Mouse (Mus musculus): ENCODE results near the gene Prkg1. TPM values are rescaled to one million over a fixed set of nuclear protein-coding genes. Genes with fewer than 3 reads are reported as not detected.

Gene Prkg1
- total RNA-seq, 1 experiment: 1.5 TPM

DNA sequence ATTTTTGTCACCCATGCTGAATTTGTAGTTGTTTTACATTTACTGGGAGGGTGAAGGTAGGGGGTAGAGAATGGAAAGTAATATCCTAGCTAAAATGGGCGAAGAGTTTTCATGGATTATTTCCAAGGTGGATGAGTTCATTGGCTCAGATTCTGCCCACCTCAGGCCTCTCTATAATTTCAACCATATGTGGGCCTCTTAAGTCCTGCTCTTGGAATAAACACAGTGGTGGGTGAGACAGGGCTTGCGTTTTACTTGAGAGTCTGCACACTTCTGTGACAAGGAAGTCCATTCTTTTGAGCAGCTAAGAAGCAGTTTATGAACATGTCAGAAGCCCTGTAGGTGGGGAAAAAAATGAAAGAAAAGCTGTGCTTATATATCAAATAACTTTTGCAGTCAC is 250.3 kb downstream of the Prkg1 start:
- no peak overlapping the region for H3K27ac ChIP-seq (ENCODE audit: insufficient read depth, low read depth, low read length, poor library complexity, severe bottlenecking)
- no peaks in the 10 kb centered on the region for H3K36me3 ChIP-seq (ENCODE audit: control insufficient read depth, insufficient read depth, low read length, poor library complexity, severe bottlenecking)
- no peaks in the 10 kb centered on the region for H3K4me1 ChIP-seq (ENCODE audit: control insufficient read depth in 2 of 2, insufficient read depth in 2 of 2, low read length in 2 of 2, poor library complexity in 1 of 2)
- in situ Hi-C loops (cut with MboI; ENCODE audit: low sequenced_read_pairs in 2 of 2, unreplicated experiment in 2 of 2): no loop called here
- no peak overlapping the region for H3K4me3 ChIP-seq (ENCODE audit: insufficient read depth in 1 of 2, low read depth in 1 of 2, low read length in 2 of 2, poor library complexity in 1 of 2, severe bottlenecking in 1 of 2)
- DNase-seq (ENCODE audit: low read depth, low spot score): no peak
- TF ChIP-seq ZC3H11A (IDR thresholded peaks at IDR 0.05; ENCODE audit: borderline replicate concordance, low read depth, low read length): no peak
- TF ChIP-seq HCFC1 (IDR thresholded peaks at IDR 0.05; ENCODE audit: borderline replicate concordance, insufficient read depth, low read length): no peak
- no peak for TF ChIP-seq MAFK (IDR thresholded peaks at IDR 0.05; ENCODE audit: insufficient read depth, low read depth, low read length)
- no peak for TF ChIP-seq ZNF384 (IDR thresholded peaks at IDR 0.05; ENCODE audit: low read depth, low read length)
- no peak for TF ChIP-seq CHD2 (IDR thresholded peaks at IDR 0.05; ENCODE audit: low read depth, low read length)
- H3K9ac ChIP-seq (ENCODE audit: insufficient read depth, low read depth, low read length, poor library complexity, severe bottlenecking): no peak overlapping the region
- H3K9me3 ChIP-seq (ENCODE audit: control insufficient read depth, insufficient read depth, low read depth, low read length): no peaks in the 10 kb centered on the region

- H3K4me3 ChIP-seq (ENCODE audit: insufficient read depth in 1 of 2, low read depth in 1 of 2, low read length in 2 of 2, poor library complexity in 1 of 2, severe bottlenecking in 1 of 2): no peak overlapping the region
- no peaks in the 10 kb centered on the region for H3K4me1 ChIP-seq (ENCODE audit: control insufficient read depth in 2 of 2, insufficient read depth in 2 of 2, low read length in 2 of 2, poor library complexity in 1 of 2)
- no peak for DNase-seq (ENCODE audit: low read depth, low spot score)
- no peak for TF ChIP-seq ZC3H11A (IDR thresholded peaks at IDR 0.05; ENCODE audit: borderline replicate concordance, low read depth, low read length)
- no peak for TF ChIP-seq MAFK (IDR thresholded peaks at IDR 0.05; ENCODE audit: insufficient read depth, low read depth, low read length)
- no peak for TF ChIP-seq CHD2 (IDR thresholded peaks at IDR 0.05; ENCODE audit: low read depth, low read length)
- TF ChIP-seq ZNF384 (IDR thresholded peaks at IDR 0.05; ENCODE audit: low read depth, low read length): no peak
- no peaks in the 10 kb centered on the region for H3K36me3 ChIP-seq (ENCODE audit: control insufficient read depth, insufficient read depth, low read length, poor library complexity, severe bottlenecking)
- no peak overlapping the region for H3K27ac ChIP-seq (ENCODE audit: insufficient read depth, low read depth, low read length, poor library complexity, severe bottlenecking)
- no peaks in the 10 kb centered on the region for H3K9me3 ChIP-seq (ENCODE audit: control insufficient read depth, insufficient read depth, low read depth, low read length)
- in situ Hi-C loops (cut with MboI; ENCODE audit: low sequenced_read_pairs in 2 of 2, unreplicated experiment in 2 of 2): no loop called here
- H3K9ac ChIP-seq (ENCODE audit: insufficient read depth, low read depth, low read length, poor library complexity, severe bottlenecking): no peak overlapping the region
Observed at GRCm38 (mm10) chr19:31507831-31508230, 257.0 kb downstream of the Prkg1 start.

DNA sequence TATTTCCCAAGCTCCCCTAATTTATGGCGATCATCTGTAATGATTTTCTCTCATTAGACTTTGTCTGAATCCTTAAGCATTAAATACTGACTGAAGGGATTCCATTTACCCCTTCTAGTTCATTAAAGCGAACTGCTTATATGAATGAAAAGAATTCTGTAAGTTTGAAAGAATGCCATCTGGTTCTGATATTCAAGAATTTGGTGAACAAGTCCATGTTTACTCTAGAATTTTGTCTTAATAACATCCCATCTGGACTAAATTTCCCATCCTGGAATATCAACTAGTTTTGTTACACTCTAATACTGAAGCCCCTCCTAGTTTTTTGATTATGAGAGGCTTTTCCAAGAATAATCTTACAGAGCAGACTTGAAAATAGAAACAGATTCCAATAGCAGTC is 258.5 kb downstream of the Prkg1 start:
- in situ Hi-C loops (cut with MboI; ENCODE audit: low sequenced_read_pairs in 2 of 2, unreplicated experiment in 2 of 2): no loop called here
- no peaks in the 10 kb centered on the region for H3K9me3 ChIP-seq (ENCODE audit: control insufficient read depth, insufficient read depth, low read depth, low read length)
- H3K4me1 ChIP-seq (ENCODE audit: control insufficient read depth in 2 of 2, insufficient read depth in 2 of 2, low read length in 2 of 2, poor library complexity in 1 of 2): no peaks in the 10 kb centered on the region
- no peak overlapping the region for H3K27ac ChIP-seq (ENCODE audit: insufficient read depth, low read depth, low read length, poor library complexity, severe bottlenecking)
- H3K36me3 ChIP-seq (ENCODE audit: control insufficient read depth, insufficient read depth, low read length, poor library complexity, severe bottlenecking): no peaks in the 10 kb centered on the region
- TF ChIP-seq ZC3H11A (IDR thresholded peaks at IDR 0.05; ENCODE audit: borderline replicate concordance, low read depth, low read length) (no peak), MAFK (IDR thresholded peaks at IDR 0.05; ENCODE audit: insufficient read depth, low read depth, low read length) (no peak), CHD2 (IDR thresholded peaks at IDR 0.05; ENCODE audit: low read depth, low read length) (no peak), ZNF384 (IDR thresholded peaks at IDR 0.05; ENCODE audit: low read depth, low read length) (no peak), HCFC1 (IDR thresholded peaks at IDR 0.05; ENCODE audit: borderline replicate concordance, insufficient read depth, low read length) (no peak)
- DNase-seq (ENCODE audit: low read depth, low spot score): no peak
- no peak overlapping the region for H3K4me3 ChIP-seq (ENCODE audit: insufficient read depth in 1 of 2, low read depth in 1 of 2, low read length in 2 of 2, poor library complexity in 1 of 2, severe bottlenecking in 1 of 2)
- H3K9ac ChIP-seq (ENCODE audit: insufficient read depth, low read depth, low read length, poor library complexity, severe bottlenecking): no peak overlapping the region

DNA sequence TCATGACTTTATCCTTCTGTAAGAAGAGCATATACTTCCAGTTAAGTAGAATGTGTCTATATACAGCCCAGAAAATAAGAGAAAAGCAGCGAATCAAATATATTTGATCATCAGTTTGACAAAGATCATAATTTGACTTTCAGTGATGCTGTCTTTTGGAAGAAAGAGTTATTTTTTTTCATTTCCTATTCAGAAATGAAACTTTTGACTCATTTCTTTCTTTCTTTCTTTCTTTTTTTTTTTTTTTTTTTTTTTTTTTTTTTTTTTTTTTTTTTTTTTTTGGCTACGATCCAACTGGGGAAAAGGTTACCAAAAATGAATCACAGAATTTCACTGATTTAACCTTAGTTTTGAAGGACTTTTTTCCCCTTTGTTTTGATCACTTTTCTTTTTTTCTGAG is 259.8 kb downstream of the Prkg1 start:
- no peaks in the 10 kb centered on the region for H3K9me3 ChIP-seq (ENCODE audit: control insufficient read depth, insufficient read depth, low read depth, low read length)
- in situ Hi-C loops (cut with MboI; ENCODE audit: low sequenced_read_pairs in 2 of 2, unreplicated experiment in 2 of 2): no loop called here
- H3K9ac ChIP-seq (ENCODE audit: insufficient read depth, low read depth, low read length, poor library complexity, severe bottlenecking): no peak overlapping the region
- TF ChIP-seq CHD2 (IDR thresholded peaks at IDR 0.05; ENCODE audit: low read depth, low read length) (no peak), ZC3H11A (IDR thresholded peaks at IDR 0.05; ENCODE audit: borderline replicate concordance, low read depth, low read length) (no peak), HCFC1 (IDR thresholded peaks at IDR 0.05; ENCODE audit: borderline replicate concordance, insufficient read depth, low read length) (no peak), MAFK (IDR thresholded peaks at IDR 0.05; ENCODE audit: insufficient read depth, low read depth, low read length) (no peak), ZNF384 (IDR thresholded peaks at IDR 0.05; ENCODE audit: low read depth, low read length) (no peak)
- no peak overlapping the region for H3K27ac ChIP-seq (ENCODE audit: insufficient read depth, low read depth, low read length, poor library complexity, severe bottlenecking)
- no peaks in the 10 kb centered on the region for H3K4me1 ChIP-seq (ENCODE audit: control insufficient read depth in 2 of 2, insufficient read depth in 2 of 2, low read length in 2 of 2, poor library complexity in 1 of 2)
- H3K4me3 ChIP-seq (ENCODE audit: insufficient read depth in 1 of 2, low read depth in 1 of 2, low read length in 2 of 2, poor library complexity in 1 of 2, severe bottlenecking in 1 of 2): no peak overlapping the region
- H3K36me3 ChIP-seq (ENCODE audit: control insufficient read depth, insufficient read depth, low read length, poor library complexity, severe bottlenecking): no peaks in the 10 kb centered on the region
- no peak for DNase-seq (ENCODE audit: low read depth, low spot score)

- Histone ChIP-seq H3K36me3 (ENCODE audit: control insufficient read depth, insufficient read depth, low read length, poor library complexity, severe bottlenecking) (no peaks in the 10 kb centered on the region), H3K27ac (ENCODE audit: insufficient read depth, low read depth, low read length, poor library complexity, severe bottlenecking) (no peak overlapping the region), H3K4me1 (ENCODE audit: control insufficient read depth in 2 of 2, insufficient read depth in 2 of 2, low read length in 2 of 2, poor library complexity in 1 of 2) (no peaks in the 10 kb centered on the region), H3K4me3 (ENCODE audit: insufficient read depth in 1 of 2, low read depth in 1 of 2, low read length in 2 of 2, poor library complexity in 1 of 2, severe bottlenecking in 1 of 2) (no peak overlapping the region), H3K9me3 (ENCODE audit: control insufficient read depth, insufficient read depth, low read depth, low read length) (no peaks in the 10 kb centered on the region), H3K9ac (ENCODE audit: insufficient read depth, low read depth, low read length, poor library complexity, severe bottlenecking) (no peak overlapping the region)
- in situ Hi-C loops (cut with MboI; ENCODE audit: low sequenced_read_pairs in 2 of 2, unreplicated experiment in 2 of 2): no loop called here
- TF ChIP-seq CHD2 (IDR thresholded peaks at IDR 0.05; ENCODE audit: low read depth, low read length) (no peak), ZNF384 (IDR thresholded peaks at IDR 0.05; ENCODE audit: low read depth, low read length) (no peak), HCFC1 (IDR thresholded peaks at IDR 0.05; ENCODE audit: borderline replicate concordance, insufficient read depth, low read length) (no peak), MAFK (IDR thresholded peaks at IDR 0.05; ENCODE audit: insufficient read depth, low read depth, low read length) (no peak), ZC3H11A (IDR thresholded peaks at IDR 0.05; ENCODE audit: borderline replicate concordance, low read depth, low read length) (no peak)
- DNase-seq (ENCODE audit: low read depth, low spot score): no peak
Observed at GRCm38 (mm10) chr19:31497386-31497785, 267.4 kb downstream of the Prkg1 start.

Measured in ES-E14 (cell line).